9 mouse cellular contexts compared by ENCODE assay signal in the genomic region with DNA sequence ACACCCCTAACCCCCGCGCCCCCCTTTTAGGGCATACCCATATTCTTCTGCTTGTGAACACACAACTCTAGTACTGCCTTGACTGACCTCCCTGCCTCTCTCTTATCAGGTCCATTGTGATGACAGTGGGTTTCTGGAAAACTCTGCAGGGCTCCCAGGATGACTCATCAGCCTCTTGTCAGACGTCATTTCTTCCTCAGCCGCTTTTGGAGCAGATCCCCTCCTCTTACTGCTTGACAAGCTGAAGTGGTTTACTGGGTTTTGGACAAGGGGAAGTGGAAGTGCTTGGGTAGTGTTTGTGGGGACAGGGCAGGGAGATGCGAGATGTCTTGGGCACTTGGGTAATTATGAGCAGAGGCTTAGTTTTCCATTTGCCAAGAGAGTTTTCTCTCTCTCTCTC.
DNase-seq lines count a peak whose midpoint lies in the region; ATAC-seq and TF ChIP-seq lines count a peak whose summit lies in the region.
"Had no signal": no experiment of that assay in that cellular context is flagged by ENCODE, and none has a peak within 500 bp of the region (broad histone marks: within the 10 kb centered on the region; RNA-seq: fewer than 3 reads in every experiment).

No protein-coding gene starts in this region.

- peak; percentile 76 for ATAC-seq in heart, embryonic 15.5 days (replicated peaks; ENCODE audit: insufficient number of reproducible peaks, insufficient read depth, low FRiP score, low read depth)
- ATAC-seq in intestine, postnatal 0 days = no peak

- DNase-seq in adrenal gland, adult 2 months = peak; percentile 69
- DNase-seq in adrenal gland, adult 18-20 months (ENCODE audit: low spot score in 2 of 2) = no peak
- peak; percentile 34 for DNase-seq in adrenal gland, postnatal 14 days
- DNase-seq in lung, postnatal 4 days = peak; percentile 20 to 26
- no peak for DNase-seq in urinary bladder, postnatal 4 days (ENCODE audit: low spot score in 2 of 2)
- DNase-seq in left cerebral cortex, postnatal 36 days (ENCODE audit: low spot score in 2 of 2) = no peak
- DNase-seq: B cell, adult 2 months had no signal

- no peak overlapping the region for H3K9ac ChIP-seq in heart, embryonic 15.5 days
- H3K9ac ChIP-seq in intestine, postnatal 0 days (ENCODE audit: low read depth, low read length) = no peak overlapping the region

- peaks cover 39% of the 10 kb centered on the region for H3K4me1 ChIP-seq in heart, embryonic 15.5 days (replicated peaks)
- H3K4me1 ChIP-seq in intestine, postnatal 0 days (replicated peaks; ENCODE audit: control insufficient read depth, insufficient read depth, low read length) = no peaks in the 10 kb centered on the region

- H3K27me3 ChIP-seq in heart, embryonic 15.5 days = no peaks in the 10 kb centered on the region
- H3K27me3 ChIP-seq in intestine, postnatal 0 days (replicated peaks; ENCODE audit: control insufficient read depth, insufficient read depth, low read length) = no peaks in the 10 kb centered on the region

- H3K36me3 ChIP-seq in heart, embryonic 15.5 days = no peaks in the 10 kb centered on the region
- no peaks in the 10 kb centered on the region for H3K36me3 ChIP-seq in intestine, postnatal 0 days (ENCODE audit: control insufficient read depth, insufficient read depth)

- WGBS in heart, embryonic 15.5 days = 34% methylated on average over 5 of the region's 5 CpGs
- WGBS in intestine, postnatal 0 days = 62% methylated on average over 5 of the region's 5 CpGs

- no peak for TF ChIP-seq CTCF in intestine, postnatal 0 days (IDR thresholded peaks at IDR 0.05; ENCODE audit: low read depth)

- intact Hi-C loops in left cerebral cortex, postnatal 36 days (cut with DNase I) = no loop called here

- no peaks in the 10 kb centered on the region for H3K9me3 ChIP-seq in heart, embryonic 15.5 days (replicated peaks)
- H3K9me3 ChIP-seq in intestine, postnatal 0 days (ENCODE audit: control insufficient read depth) = no peaks in the 10 kb centered on the region

- no peak overlapping the region for H3K4me2 ChIP-seq in heart, embryonic 15.5 days
- no peak overlapping the region for H3K4me2 ChIP-seq in intestine, postnatal 0 days (replicated peaks; ENCODE audit: low read depth)

- no peak overlapping the region for H3K4me3 ChIP-seq in heart, embryonic 15.5 days
- H3K4me3 ChIP-seq in intestine, postnatal 0 days (ENCODE audit: low read depth, low read length) = no peak overlapping the region

- 0 out of 2 replicates have a peak overlapping the region, but pooled peaks have one; percentile 21 for H3K27ac ChIP-seq in heart, embryonic 15.5 days
- no peak overlapping the region for H3K27ac ChIP-seq in intestine, postnatal 0 days (ENCODE audit: low read depth, low read length)

Comparison
In these comparisons a context has a peak if more than half of its experiments do, and no peak if none do; other contexts are left out.
1. DNase-seq: peak in adrenal gland, adult 2 months (single experiment), adrenal gland, postnatal 14 days (single experiment) and lung, postnatal 4 days (2 of 2); none in adrenal gland, adult 18-20 months (0 of 2), urinary bladder, postnatal 4 days (0 of 2) and left cerebral cortex, postnatal 36 days (0 of 2).